Comparison of ENCODE assay signal across 22 mouse cellular contexts in the genomic region with DNA sequence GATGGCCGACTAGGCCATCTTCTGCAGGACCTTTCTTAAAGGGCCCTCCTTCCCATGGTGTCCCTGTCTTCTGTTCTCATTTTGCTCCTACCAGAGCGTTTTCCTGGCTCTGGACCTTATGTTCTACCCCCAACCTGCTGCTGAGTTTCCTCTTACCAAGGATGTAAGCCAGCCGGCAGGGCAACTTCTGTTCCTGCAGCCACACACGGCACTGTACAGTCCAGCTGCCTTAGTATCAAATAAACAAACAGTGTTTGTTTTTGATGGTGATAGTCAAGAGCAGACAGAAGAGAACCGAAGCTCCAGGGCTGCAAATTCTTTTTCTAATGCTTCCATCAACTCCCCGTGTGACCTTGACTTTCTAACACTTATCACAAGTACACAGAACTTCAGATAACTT. TPM values are rescaled to one million over a fixed set of nuclear protein-coding genes. Genes with fewer than 3 reads are reported as not detected.
DNase-seq lines count a peak whose midpoint lies in the region; ATAC-seq and TF ChIP-seq lines count a peak whose summit lies in the region.
"Had no signal": no experiment of that assay in that cellular context is flagged by ENCODE, and none has a peak within 500 bp of the region (broad histone marks: within the 10 kb centered on the region; RNA-seq: fewer than 3 reads in every experiment).

No protein-coding gene starts in this region.

- no peak for TF ChIP-seq CTCF in lung, embryonic 14.5 days (IDR thresholded peaks at IDR 0.05; ENCODE audit: low read depth)
- TF ChIP-seq CTCF in heart, postnatal 0 days (IDR thresholded peaks at IDR 0.05; ENCODE audit: low read depth): no peak

- H3K9ac ChIP-seq in heart, embryonic 14.5 days (ENCODE audit: low read length): no peak overlapping the region
- H3K9ac ChIP-seq in lung, embryonic 14.5 days: no peak overlapping the region
- H3K9ac ChIP-seq in heart, postnatal 0 days (replicated peaks; ENCODE audit: low read depth, low read length): no peak overlapping the region
- no peak overlapping the region for H3K9ac ChIP-seq in stomach, embryonic 16.5 days (ENCODE audit: low read length)
- H3K9ac ChIP-seq: forebrain, embryonic 13.5 days; liver, postnatal 0 days had no signal

- no peak overlapping the region for H3K4me3 ChIP-seq in heart, embryonic 14.5 days (ENCODE audit: control insufficient read depth in 1 of 2, insufficient read depth in 1 of 2, low read depth in 1 of 2, low read length in 2 of 2)
- no peak overlapping the region for H3K4me3 ChIP-seq in lung, embryonic 14.5 days (ENCODE audit: low read depth, low read length)
- no peak overlapping the region for H3K4me3 ChIP-seq in heart, postnatal 0 days (ENCODE audit: low read depth, low read length)
- H3K4me3 ChIP-seq in stomach, embryonic 16.5 days (replicated peaks; ENCODE audit: low read length): no peak overlapping the region
- H3K4me3 ChIP-seq: forebrain, embryonic 13.5 days; gastrocnemius, adult 2 months; limb, embryonic 10.5 days had no signal

- no peaks in the 10 kb centered on the region for H3K9me3 ChIP-seq in heart, embryonic 14.5 days (ENCODE audit: control insufficient read depth, low read length)
- H3K9me3 ChIP-seq in lung, embryonic 14.5 days (ENCODE audit: low read depth, low read length): no peaks in the 10 kb centered on the region
- H3K9me3 ChIP-seq in heart, postnatal 0 days (replicated peaks; ENCODE audit: control insufficient read depth, low read length): no peaks in the 10 kb centered on the region
- H3K9me3 ChIP-seq in stomach, embryonic 16.5 days (replicated peaks; ENCODE audit: control insufficient read depth, low read length): no peaks in the 10 kb centered on the region
- H3K9me3 ChIP-seq: forebrain, embryonic 13.5 days; limb, embryonic 10.5 days had no signal

- H3K36me3 ChIP-seq in heart, embryonic 14.5 days (ENCODE audit: control insufficient read depth, insufficient read depth, low read length): no peaks in the 10 kb centered on the region
- no peaks in the 10 kb centered on the region for H3K36me3 ChIP-seq in lung, embryonic 14.5 days (ENCODE audit: insufficient read depth)
- no peaks in the 10 kb centered on the region for H3K36me3 ChIP-seq in heart, postnatal 0 days (replicated peaks; ENCODE audit: control insufficient read depth, insufficient read depth, low read length)
- H3K36me3 ChIP-seq in stomach, embryonic 16.5 days (ENCODE audit: control insufficient read depth, insufficient read depth, low read length): no peaks in the 10 kb centered on the region
- H3K36me3 ChIP-seq: limb, embryonic 10.5 days had no signal

- WGBS in heart, embryonic 14.5 days: 6% methylated on average over 6 of the region's 6 CpGs
- WGBS in lung, embryonic 14.5 days: 4% methylated on average over 6 of the region's 6 CpGs
- 6% methylated on average over 6 of the region's 6 CpGs for WGBS in heart, postnatal 0 days
- 11% methylated on average over 6 of the region's 6 CpGs for WGBS in stomach, embryonic 16.5 days

- peak overlapping the region; percentile 28; the same call in 1 of the 2 replicates for H3K4me2 ChIP-seq in heart, embryonic 14.5 days (ENCODE audit: low read length)
- no peak overlapping the region for H3K4me2 ChIP-seq in lung, embryonic 14.5 days
- H3K4me2 ChIP-seq in heart, postnatal 0 days (ENCODE audit: low read depth, low read length): peak overlapping the region; percentile 3; the same call in 1 of the 2 replicates
- no peak overlapping the region for H3K4me2 ChIP-seq in stomach, embryonic 16.5 days (ENCODE audit: low read depth, low read length)
- H3K4me2 ChIP-seq: forebrain, embryonic 13.5 days had no signal

- TF ChIP-seq EP300 in heart, postnatal 0 days (IDR thresholded peaks at IDR 0.05; ENCODE audit: low read depth): no peak

- H3K27me3 ChIP-seq in heart, embryonic 14.5 days (ENCODE audit: control insufficient read depth, insufficient read depth, low read length): no peaks in the 10 kb centered on the region
- no peaks in the 10 kb centered on the region for H3K27me3 ChIP-seq in lung, embryonic 14.5 days (ENCODE audit: insufficient read depth, low read length)
- no peaks in the 10 kb centered on the region for H3K27me3 ChIP-seq in heart, postnatal 0 days (ENCODE audit: control insufficient read depth, insufficient read depth, low read length)
- no peaks in the 10 kb centered on the region for H3K27me3 ChIP-seq in stomach, embryonic 16.5 days (ENCODE audit: control insufficient read depth, insufficient read depth, low read length)
- H3K27me3 ChIP-seq: CH12.LX; forebrain, embryonic 13.5 days had no signal

- H3K27ac ChIP-seq in heart, embryonic 14.5 days (replicated peaks in 1 of 2; ENCODE audit: control insufficient read depth in 1 of 2, insufficient read depth in 1 of 2, low read depth in 2 of 2, low read length in 2 of 2): peak overlapping the region in 1 of 2 experiments; percentile 61; a peak in 3 of 4 replicates
- H3K27ac ChIP-seq in lung, embryonic 14.5 days (ENCODE audit: low read depth): no peak overlapping the region
- H3K27ac ChIP-seq in heart, postnatal 0 days (ENCODE audit: low read depth): no peak overlapping the region
- peak overlapping the region; percentile 4; the same call in 1 of the 2 replicates for H3K27ac ChIP-seq in stomach, embryonic 16.5 days (ENCODE audit: low read length)
- H3K27ac ChIP-seq: forebrain, embryonic 13.5 days; gastrocnemius, adult 2 months; hindbrain, postnatal 0 days; limb, embryonic 10.5 days had no signal

- peaks cover 6 to 10% of the 10 kb centered on the region in 2 experiments; a peak in 2 of 4 replicates for H3K4me1 ChIP-seq in heart, embryonic 14.5 days (ENCODE audit: control insufficient read depth in 2 of 2, insufficient read depth in 2 of 2, low read length in 2 of 2)
- H3K4me1 ChIP-seq in lung, embryonic 14.5 days (ENCODE audit: insufficient read depth): peaks cover 11% of the 10 kb centered on the region; the same call in 1 of the 2 replicates
- H3K4me1 ChIP-seq in heart, postnatal 0 days (ENCODE audit: control insufficient read depth, insufficient read depth): 0 out of 2 replicates have a peak, but pooled peaks cover 7% of the 10 kb centered on the region
- peaks cover 7% of the 10 kb centered on the region; the same call in 1 of the 2 replicates for H3K4me1 ChIP-seq in stomach, embryonic 16.5 days (ENCODE audit: control insufficient read depth, insufficient read depth, low read length)
- H3K4me1 ChIP-seq: forebrain, embryonic 13.5 days had no signal

- no peak for DNase-seq in heart, adult 9 months (ENCODE audit: low spot score in 2 of 2)
- DNase-seq in lung, embryonic 14.5 days: peak; percentile 57
- no peak for DNase-seq in lung, postnatal 14 days
- peak; percentile 8 for DNase-seq in heart, postnatal 0 days (ENCODE audit: low spot score)
- DNase-seq in layer of hippocampus, postnatal 10 days (ENCODE audit: low spot score in 2 of 2): no peak
- DNase-seq: adrenal gland, postnatal 14 days; B cell, adult 2 months; cerebellum, adult 9-10 months; gastrocnemius, adult 2 months; kidney, adult 18-20 months; kidney, postnatal 14 days; liver; liver, postnatal 0 days; lung, postnatal 10 days; midbrain, embryonic 14.5 days; thymus, postnatal 25 days had no signal

- ATAC-seq in heart, embryonic 14.5 days (ENCODE audit: insufficient number of reproducible peaks, insufficient read depth, low FRiP score, low read depth): no peak
- peak; percentile 35; the same call in 1 of the 2 replicates for ATAC-seq in lung, embryonic 14.5 days (ENCODE audit: insufficient read depth)
- no peak for ATAC-seq in heart, postnatal 0 days (ENCODE audit: insufficient read depth, low read depth)
- ATAC-seq in stomach, embryonic 16.5 days (ENCODE audit: insufficient read depth, low FRiP score): peak; percentile 51; the same call in 1 of the 2 replicates
- ATAC-seq: forebrain, embryonic 13.5 days; hindbrain, postnatal 0 days; liver, postnatal 0 days had no signal

RNA-seq across cellular contexts. Expression of a gene that starts 35.6 kb away (rescaled TPM):
- 13.1 TPM in 2 replicates for polyA plus RNA-seq in heart, embryonic 14.5 days (2014; fragmentation: Nextera tagmentation; extraction: Ambion mirVana)
- polyA plus RNA-seq in lung, embryonic 14.5 days (2014; fragmentation: Nextera tagmentation; extraction: Ambion mirVana): 44.7 and 49.0 TPM in 2 replicates
- total RNA-seq in heart, postnatal 0 days (2014; rRNA removed; ENCODE audit: low replicate concordance): 6.7 and 14.9 TPM in 2 replicates
- polyA plus RNA-seq in heart, postnatal 0 days (2015; fragmentation: Nextera tagmentation; extraction: Ambion mirVana): 4.9 and 5.0 TPM in 2 replicates
- polyA plus RNA-seq in stomach, embryonic 16.5 days (2015; fragmentation: Nextera tagmentation; extraction: Ambion mirVana): 47.0 and 55.5 TPM in 2 replicates
- total RNA-seq in layer of hippocampus, postnatal 10 days (2021): 10 to 100 TPM; 84.4 to 91.7 TPM

Comparison
In these comparisons a context has a peak if more than half of its experiments do, and no peak if none do; other contexts are left out.
1. DNase-seq: peak in lung, embryonic 14.5 days (single experiment) and heart, postnatal 0 days (single experiment); none in heart, adult 9 months (0 of 2), lung, postnatal 14 days (single experiment) and layer of hippocampus, postnatal 10 days (0 of 2).
2. ATAC-seq: peak in lung, embryonic 14.5 days (single experiment) and stomach, embryonic 16.5 days (single experiment); none in heart, embryonic 14.5 days (single experiment) and heart, postnatal 0 days (single experiment).
3. H3K4me2 ChIP-seq: peak in heart, embryonic 14.5 days (single experiment) and heart, postnatal 0 days (single experiment); none in lung, embryonic 14.5 days (single experiment) and stomach, embryonic 16.5 days (single experiment).